Mouse (Mus musculus) lung, adult 2 months (tissue): ENCODE results near the gene Tmem177. TPM values are rescaled to one million over a fixed set of nuclear protein-coding genes. Genes with fewer than 3 reads are reported as not detected.

Experiments used
- DNase-seq: peaks from one replicate; pipeline ENCODE4 v3.0.0; 2022
- H3K4me1 ChIP-seq: fragments of 200-500 bp; 2 replicates; pipeline ENCODE4 v1.6.1; 2011; ENCODE audit warnings: low read length; ENCODE audit not compliant: control insufficient read depth, insufficient read depth
- H3K4me3 ChIP-seq: fragments of 200-500 bp; replicated peaks from 2 replicates; pipeline ENCODE3; 2011; ENCODE audit warnings: low read depth, mild to moderate bottlenecking, control low read depth, low read length; ENCODE audit errors: extremely low read depth
- CTCF ChIP-seq: fragments of 200-500 bp; IDR thresholded peaks from 2 replicates; pipeline ENCODE4 v1.5.1; 2011; ENCODE audit warnings: mild to moderate bottlenecking, low read length, control low read depth; ENCODE audit not compliant: insufficient read depth
- POLR2A ChIP-seq: fragments of 200-500 bp; IDR thresholded peaks from 2 replicates; pipeline ENCODE4 v1.6.1; 2011; ENCODE audit warnings: low read depth, mild to moderate bottlenecking, control low read depth, low read length, borderline replicate concordance; ENCODE audit errors: extremely low read depth
- WGBS: fragments of 180-500 bp; shearing (Covaris S2); methylation state at CpG from one replicate; pipeline ENCODE4 v1.1.7; 2018; 5-methylcytosine and 5-hydroxymethylcytosine counted together
- polyA plus RNA-seq: library from polyadenylated mRNA; depleted of rRNA; stranded (reverse); fragments of >200 nt; gene quantifications from 2 replicates; pipeline ENCODE4 v1.2.3, GENCODE M21; 2012; rRNA removed

Tmem177 gene
- polyA plus RNA-seq: 2.8 and 4.3 TPM in 2 replicates

- TF ChIP-seq CTCF (no peak), POLR2A (peak; percentile 88; the same call in 1 of the 2 replicates)
Observed at GRCm38 (mm10) chr1:119912953-119913814, at the start of gene Tmem177. Gene Tmem177 (minus strand): TSS chr1:119913208.

GRCm38 (mm10) chr1:119959920-119960319, 46.9 kb upstream of the Tmem177 start:
- WGBS: 54% methylated on average over 7 of the region's 7 CpGs
- TF ChIP-seq CTCF: no peak
- TF ChIP-seq POLR2A: no peak

More at GRCm38 (mm10) chr1:119912953-119913814, at the start of gene Tmem177:
- peak; percentile 98 for DNase-seq
- H3K4me1 ChIP-seq: no peaks in the 10 kb centered on the region; the same call in 1 of the 2 replicates
- H3K4me3 ChIP-seq: peak within 1 kb of the TSS; percentile 83
- WGBS: 8% methylated on average over 42 of the region's 42 CpGs

GRCm38 (mm10) chr1:119959464-119959863, 46.5 kb upstream of the Tmem177 start:
- DNase-seq: no peak
- 91% methylated on average over 4 of the region's 4 CpGs for WGBS
- Histone ChIP-seq H3K4me3 (no peak overlapping the region), H3K4me1 (no peaks in the 10 kb centered on the region)
- TF ChIP-seq CTCF (no peak), POLR2A (no peak)

More at GRCm38 (mm10) chr1:119959920-119960319, 46.9 kb upstream of the Tmem177 start:
- no peak for DNase-seq
- no peak overlapping the region for H3K4me3 ChIP-seq
- H3K4me1 ChIP-seq: no peaks in the 10 kb centered on the region

GRCm38 (mm10) chr1:119957716-119958222, 44.8 kb upstream of the Tmem177 start:
- WGBS: 37% methylated on average over 9 of the region's 9 CpGs
- Histone ChIP-seq H3K4me3 (no peak overlapping the region), H3K4me1 (no peaks in the 10 kb centered on the region)
- no peak for TF ChIP-seq CTCF
- TF ChIP-seq POLR2A: no peak
- no peak for DNase-seq

GRCm38 (mm10) chr1:119954680-119955079, 41.7 kb upstream of the Tmem177 start:
- 75% methylated on average over 2 of the region's 2 CpGs for WGBS
- TF ChIP-seq CTCF (no peak), POLR2A (no peak)
- no peak for DNase-seq
- H3K4me3 ChIP-seq: no peak overlapping the region
- H3K4me1 ChIP-seq: no peaks in the 10 kb centered on the region

GRCm38 (mm10) chr1:119953456-119953855, 40.4 kb upstream of the Tmem177 start:
- no peak for DNase-seq
- H3K4me3 ChIP-seq: no peak overlapping the region
- TF ChIP-seq CTCF (no peak), POLR2A (no peak)
- H3K4me1 ChIP-seq: no peaks in the 10 kb centered on the region
- 74% methylated on average over 9 of the region's 9 CpGs for WGBS

- no peak for TF ChIP-seq POLR2A
- TF ChIP-seq CTCF: no peak
- WGBS: 90% methylated on average over 8 of the region's 8 CpGs
- H3K4me1 ChIP-seq: no peaks in the 10 kb centered on the region
- no peak for DNase-seq
- no peak overlapping the region for H3K4me3 ChIP-seq
Observed at GRCm38 (mm10) chr1:119950086-119950485, 37.1 kb upstream of the Tmem177 start.

- no peaks in the 10 kb centered on the region for H3K4me1 ChIP-seq
- 40% methylated on average over 7 of the region's 7 CpGs for WGBS
- no peak overlapping the region for H3K4me3 ChIP-seq
- no peak for DNase-seq
- no peak for TF ChIP-seq CTCF
- no peak for TF ChIP-seq POLR2A
Observed at GRCm38 (mm10) chr1:119936861-119937260, 23.9 kb upstream of the Tmem177 start.

- TF ChIP-seq CTCF (no peak), POLR2A (no peak)
- H3K4me3 ChIP-seq: no peak overlapping the region
- H3K4me1 ChIP-seq: no peaks in the 10 kb centered on the region
- no peak for DNase-seq
- 85% methylated on average over 4 of the region's 4 CpGs for WGBS
Observed at GRCm38 (mm10) chr1:119931421-119932150, 18.6 kb upstream of the Tmem177 start.
